Mouse (Mus musculus) lung, postnatal 0 days (tissue): ENCODE measurements around the gene Elmo1.

Experiments
- CTCF ChIP-seq: IDR thresholded peaks from 2 replicates; pipeline ENCODE4 v1.5.1; 2016; ENCODE audit warnings: antibody characterized with exemption, mild to moderate bottlenecking
- EP300 ChIP-seq: IDR thresholded peaks from 2 replicates; pipeline ENCODE4 v1.6.1; 2016; ENCODE audit warnings: antibody characterized with exemption, mild to moderate bottlenecking, control low read depth

- no peak for TF ChIP-seq CTCF
- TF ChIP-seq EP300, result no peak
Measured at GRCm38 (mm10) chr13:20378869-20379268, 288.5 kb downstream of the Elmo1 start.
